Mouse (Mus musculus) myocyte (in vitro differentiated cells): ENCODE measurements around the gene Sec24d.

Experiments used
- E2F4 ChIP-seq: IDR thresholded peaks from one replicate; pipeline ENCODE4 v1.6.1; 2011; ENCODE audit warnings: mild to moderate bottlenecking, control low read depth, moderate library complexity; ENCODE audit not compliant: insufficient read depth
- MAX ChIP-seq: IDR thresholded peaks from one replicate; pipeline ENCODE4 v1.6.1; 2011; ENCODE audit warnings: low read depth, mild to moderate bottlenecking, control low read depth
- MYOD1 ChIP-seq, 3 experiments: IDR thresholded peaks; one replicate each; pipeline ENCODE4 v1.6.1; 2011; ENCODE audit warnings: control low read depth in 2 of 3, low read depth in 2 of 3, mild to moderate bottlenecking in 2 of 3, moderate library complexity in 1 of 3; ENCODE audit not compliant: insufficient read length in 2 of 3, control insufficient read depth in 1 of 3
- MYOG ChIP-seq, 3 experiments: IDR thresholded peaks; one replicate each; pipeline ENCODE4 v1.6.1; 2011; ENCODE audit warnings: control low read depth in 2 of 3, low read depth in 2 of 3, mild to moderate bottlenecking in 2 of 3; ENCODE audit not compliant: insufficient read length in 2 of 3, control insufficient read depth in 1 of 3, insufficient read depth in 1 of 3
- POLR2A ChIP-seq: IDR thresholded peaks from one replicate; pipeline ENCODE4 v1.6.1; 2011; ENCODE audit warnings: low read depth, mild to moderate bottlenecking, control low read depth, moderate library complexity; ENCODE audit not compliant: insufficient read length
- POLR2AphosphoS2 ChIP-seq: IDR thresholded peaks from one replicate; pipeline ENCODE4 v1.6.1; 2011; ENCODE audit warnings: low read depth, control low read depth; ENCODE audit not compliant: insufficient read length
- REST ChIP-seq: IDR thresholded peaks from one replicate; pipeline ENCODE4 v1.6.1; 2011; ENCODE audit warnings: mild to moderate bottlenecking, control low read depth, moderate library complexity; ENCODE audit not compliant: insufficient read depth, insufficient read length
- SRF ChIP-seq: IDR thresholded peaks from one replicate; pipeline ENCODE4 v1.6.1; 2011; ENCODE audit warnings: low read depth; ENCODE audit not compliant: control insufficient read depth, insufficient read length
- TCF12 ChIP-seq: IDR thresholded peaks from one replicate; pipeline ENCODE4 v1.6.1; 2011; ENCODE audit warnings: mild to moderate bottlenecking, control low read depth; ENCODE audit not compliant: poor library complexity, insufficient read depth, severe bottlenecking
- USF1 ChIP-seq: IDR thresholded peaks from one replicate; pipeline ENCODE4 v1.6.1; 2011; ENCODE audit warnings: low read depth, mild to moderate bottlenecking, control low read depth, moderate library complexity

DNA sequence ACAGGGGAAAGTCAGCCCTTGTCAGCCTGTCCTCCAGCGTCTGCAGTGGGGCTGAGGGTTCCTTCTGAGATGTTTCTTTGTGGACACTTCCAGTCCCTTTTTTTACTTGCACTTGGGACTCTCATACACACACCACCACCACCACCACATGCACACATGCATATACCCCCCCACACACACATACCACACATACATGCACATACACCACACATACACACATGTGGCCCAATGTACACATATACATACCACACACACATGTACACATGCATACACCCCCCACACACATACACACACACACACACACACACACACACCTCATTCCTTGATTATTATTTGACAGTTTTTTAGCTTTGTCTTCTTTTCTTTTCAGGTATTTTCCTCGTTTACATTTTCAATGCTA lies 73.8 kb downstream of the Sec24d start:
- TF ChIP-seq USF1 = no peak
- no peak for TF ChIP-seq REST
- no peak for TF ChIP-seq MAX
- TF ChIP-seq TCF12 = no peak
- no peak for TF ChIP-seq MYOD1 (IDR thresholded peaks at IDR 0.05; ENCODE audit: control insufficient read depth in 1 of 3, insufficient read length in 2 of 3, low read depth in 2 of 3)
- TF ChIP-seq POLR2AphosphoS2 = no peak
- no peak for TF ChIP-seq POLR2A
- no peak for TF ChIP-seq SRF
- no peak for TF ChIP-seq MYOG (IDR thresholded peaks at IDR 0.05; ENCODE audit: control insufficient read depth in 1 of 3, insufficient read depth in 1 of 3, insufficient read length in 2 of 3, low read depth in 2 of 3)
- no peak for TF ChIP-seq E2F4
